Mouse (Mus musculus) neural tube, embryonic 13.5 days (tissue): ENCODE results near the gene Banp. TPM values are rescaled to one million over a fixed set of nuclear protein-coding genes. Genes with fewer than 3 reads are reported as not detected.

Experiments
- microRNA-seq: library from miRNA; unstranded; fragments of <30 nt; microRNA quantifications from one replicate; pipeline ENCODE4, GENCODE M21; 2016
- polyA plus RNA-seq: library from polyadenylated mRNA; unstranded; fragments of >200 nt; fragmentation: Nextera tagmentation; extraction: Ambion mirVana; gene quantifications from 2 replicates; pipeline ENCODE4 v1.2.1, GENCODE M21; 2015

The Banp gene
- polyA plus RNA-seq, 1 experiment from 2014 or later, result 60.1 TPM

Small RNA genes lying within 50 kb of the gene (microRNA-seq; reads per million reads assigned to microRNA genes)
- 0.59 reads per million for gene Mir7237

Other genes starting within 250 kb of the Banp start
- 101 and 104 TPM in 2 replicates for gene Jph3, start 220.1 kb upstream of the Banp start, polyA plus RNA-seq
- 40.0 and 40.5 TPM in 2 replicates for gene Klhdc4, start 120.2 kb upstream of the Banp start, polyA plus RNA-seq
- 38.7 and 38.9 TPM in 2 replicates for gene Slc7a5, start 42.1 kb upstream of the Banp start, polyA plus RNA-seq
- 0.23 and 0.31 TPM in 2 replicates for gene Car5a, start 4.8 kb upstream of the Banp start, polyA plus RNA-seq